Comparison of ENCODE assay signal across 24 mouse cellular contexts in the genomic region with DNA sequence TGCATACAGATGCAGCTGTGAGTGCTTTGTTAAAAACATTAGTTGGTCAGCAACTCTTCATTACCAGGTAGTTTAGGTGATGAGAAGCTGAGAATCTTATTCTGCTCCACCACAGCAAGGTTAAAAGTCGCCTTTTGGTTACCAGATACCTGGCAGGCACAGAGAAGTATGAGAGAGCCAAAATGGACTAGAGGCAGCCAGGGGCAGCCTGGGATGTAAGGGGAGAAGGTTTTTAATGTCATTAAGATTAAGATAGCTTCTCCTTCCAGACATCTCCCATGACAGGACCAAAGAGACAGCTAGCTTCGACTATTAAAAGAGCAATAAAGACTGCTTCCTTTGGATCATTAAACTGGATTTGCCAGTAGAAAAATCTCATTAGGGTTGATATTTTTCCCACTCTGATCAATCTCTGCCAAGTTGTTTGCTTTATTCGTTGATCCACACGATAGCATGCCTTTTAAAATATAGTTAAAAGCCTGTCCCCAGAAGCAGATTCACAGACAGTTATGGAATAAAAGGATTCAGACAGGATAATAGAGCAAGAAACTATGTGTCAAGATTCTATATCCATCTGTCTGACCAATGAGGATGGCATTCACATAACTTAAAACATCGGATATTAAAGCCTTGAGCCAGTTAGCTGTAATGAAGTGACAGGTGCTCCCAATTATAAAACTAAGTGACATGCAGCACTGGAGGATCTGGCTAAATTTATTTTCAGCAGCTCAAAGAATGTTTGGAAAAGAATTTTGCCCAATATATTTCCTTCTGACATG. TPM values are rescaled to one million over a fixed set of nuclear protein-coding genes. Genes with fewer than 3 reads are reported as not detected.
DNase-seq lines count a peak whose midpoint lies in the region; ATAC-seq and TF ChIP-seq lines count a peak whose summit lies in the region.
"Had no signal": no experiment of that assay in that cellular context is flagged by ENCODE, and none has a peak within 500 bp of the region (broad histone marks: within the 10 kb centered on the region; RNA-seq: fewer than 3 reads in every experiment).

No protein-coding gene starts in this region.

- ATAC-seq in kidney, postnatal 0 days (replicated peaks; ENCODE audit: low FRiP score, low read depth) = no peak
- ATAC-seq in midbrain, postnatal 0 days (ENCODE audit: low FRiP score) = peak; percentile 70
- no peak; the same call in 1 of the 2 replicates for ATAC-seq in midbrain, embryonic 15.5 days (replicated peaks)
- ATAC-seq: CD4-positive, CD25-positive, alpha-beta regulatory T cell, adult 4 months; forebrain, embryonic 15.5 days had no signal

- H3K9ac ChIP-seq in kidney, postnatal 0 days (ENCODE audit: low read depth, low read length) = no peak overlapping the region
- no peak overlapping the region for H3K9ac ChIP-seq in midbrain, postnatal 0 days (replicated peaks; ENCODE audit: low read length, poor library complexity, severe bottlenecking)
- no peak overlapping the region for H3K9ac ChIP-seq in midbrain, embryonic 15.5 days
- H3K9ac ChIP-seq: embryonic facial prominence, embryonic 13.5 days; forebrain, embryonic 12.5 days; forebrain, embryonic 15.5 days; heart, embryonic 13.5 days; hindbrain, embryonic 12.5 days; hindbrain, embryonic 15.5 days had no signal

- H3K9me3 ChIP-seq in kidney, postnatal 0 days (replicated peaks; ENCODE audit: low read length) = no peaks in the 10 kb centered on the region
- no peaks in the 10 kb centered on the region for H3K9me3 ChIP-seq in midbrain, postnatal 0 days (ENCODE audit: low read length)
- H3K9me3 ChIP-seq in midbrain, embryonic 15.5 days = no peaks in the 10 kb centered on the region
- H3K9me3 ChIP-seq: embryonic facial prominence, embryonic 10.5 days; embryonic facial prominence, embryonic 13.5 days; forebrain, embryonic 12.5 days; forebrain, embryonic 15.5 days; heart, embryonic 10.5 days; heart, embryonic 13.5 days; hindbrain, embryonic 12.5 days; hindbrain, embryonic 15.5 days had no signal

- H3K27ac ChIP-seq in kidney, postnatal 0 days = no peak overlapping the region
- no peak overlapping the region for H3K27ac ChIP-seq in midbrain, postnatal 0 days (ENCODE audit: low read depth, low read length)
- no peak overlapping the region for H3K27ac ChIP-seq in midbrain, embryonic 15.5 days
- H3K27ac ChIP-seq: embryonic facial prominence, embryonic 10.5 days; embryonic facial prominence, embryonic 13.5 days; forebrain, embryonic 12.5 days; forebrain, embryonic 15.5 days; heart, adult 2 months; heart, embryonic 10.5 days; heart, embryonic 13.5 days; hindbrain, embryonic 12.5 days; hindbrain, embryonic 15.5 days had no signal

- DNase-seq in gastrocnemius, postnatal 25 days = peak; percentile 29
- DNase-seq in gastrocnemius, postnatal 4 days (ENCODE audit: low spot score in 2 of 2) = no peak
- DNase-seq in kidney, postnatal 0 days (ENCODE audit: low spot score) = peak; percentile 39
- no peak for DNase-seq in kidney, postnatal 4 days
- no peak for DNase-seq in midbrain, postnatal 0 days (ENCODE audit: low spot score)
- DNase-seq: adrenal gland, adult 8-10 months; adrenal gland, postnatal 25 days; cerebellum, adult 11-12 months; cerebellum, adult 8-10 months; cerebellum, postnatal 10 days; cerebellum, postnatal 36 days; embryo, embryonic 11 days; heart, adult 2 months had no signal

- H3K27me3 ChIP-seq in kidney, postnatal 0 days (ENCODE audit: insufficient read depth, low read length) = no peaks in the 10 kb centered on the region
- no peaks in the 10 kb centered on the region for H3K27me3 ChIP-seq in midbrain, postnatal 0 days (ENCODE audit: insufficient read depth, low read length)
- H3K27me3 ChIP-seq in midbrain, embryonic 15.5 days (replicated peaks) = no peaks in the 10 kb centered on the region
- H3K27me3 ChIP-seq: embryonic facial prominence, embryonic 13.5 days; forebrain, embryonic 12.5 days; forebrain, embryonic 15.5 days; heart, embryonic 13.5 days; hindbrain, embryonic 12.5 days; hindbrain, embryonic 15.5 days had no signal

- no peak overlapping the region for H3K4me2 ChIP-seq in kidney, postnatal 0 days (ENCODE audit: low read length)
- no peak overlapping the region for H3K4me2 ChIP-seq in midbrain, postnatal 0 days (ENCODE audit: low read depth, low read length, poor library complexity, severe bottlenecking)
- H3K4me2 ChIP-seq in midbrain, embryonic 15.5 days = no peak overlapping the region
- H3K4me2 ChIP-seq: embryonic facial prominence, embryonic 13.5 days; forebrain, embryonic 12.5 days; forebrain, embryonic 15.5 days; heart, embryonic 13.5 days; hindbrain, embryonic 12.5 days; hindbrain, embryonic 15.5 days had no signal

- 51% methylated on average over 5 of the region's 5 CpGs for WGBS in kidney, postnatal 0 days
- WGBS in midbrain, postnatal 0 days = 68% methylated on average over 5 of the region's 5 CpGs
- 67% methylated on average over 5 of the region's 5 CpGs for WGBS in midbrain, embryonic 15.5 days

- H3K36me3 ChIP-seq in kidney, postnatal 0 days (ENCODE audit: insufficient read depth, low read length) = no peaks in the 10 kb centered on the region
- H3K36me3 ChIP-seq in midbrain, postnatal 0 days (ENCODE audit: insufficient read depth, low read length) = no peaks in the 10 kb centered on the region
- H3K36me3 ChIP-seq in midbrain, embryonic 15.5 days (replicated peaks) = no peaks in the 10 kb centered on the region
- H3K36me3 ChIP-seq: embryonic facial prominence, embryonic 10.5 days; embryonic facial prominence, embryonic 13.5 days; forebrain, embryonic 12.5 days; forebrain, embryonic 15.5 days; heart, embryonic 10.5 days; heart, embryonic 13.5 days; hindbrain, embryonic 12.5 days; hindbrain, embryonic 15.5 days had no signal

- no peak overlapping the region for H3K4me3 ChIP-seq in kidney, postnatal 0 days (replicated peaks; ENCODE audit: low read depth, low read length)
- no peak overlapping the region for H3K4me3 ChIP-seq in midbrain, postnatal 0 days (ENCODE audit: low read depth, low read length)
- no peak overlapping the region for H3K4me3 ChIP-seq in midbrain, embryonic 15.5 days
- H3K4me3 ChIP-seq: embryonic facial prominence, embryonic 10.5 days; embryonic facial prominence, embryonic 13.5 days; erythroblast, embryonic 14.5 days; forebrain, embryonic 12.5 days; forebrain, embryonic 15.5 days; heart, adult 2 months; heart, embryonic 10.5 days; heart, embryonic 13.5 days; hindbrain, embryonic 12.5 days; hindbrain, embryonic 15.5 days had no signal

- no peak for TF ChIP-seq CTCF in kidney, postnatal 0 days (IDR thresholded peaks at IDR 0.05; ENCODE audit: low read depth)
- no peak for TF ChIP-seq CTCF in midbrain, postnatal 0 days (IDR thresholded peaks at IDR 0.05)

- no peaks in the 10 kb centered on the region for H3K4me1 ChIP-seq in kidney, postnatal 0 days (replicated peaks; ENCODE audit: insufficient read depth, low read length)
- no peaks in the 10 kb centered on the region for H3K4me1 ChIP-seq in midbrain, postnatal 0 days (ENCODE audit: insufficient read depth, low read length)
- no peaks in the 10 kb centered on the region for H3K4me1 ChIP-seq in midbrain, embryonic 15.5 days
- H3K4me1 ChIP-seq: forebrain, embryonic 12.5 days; forebrain, embryonic 15.5 days; heart, embryonic 10.5 days; hindbrain, embryonic 12.5 days; hindbrain, embryonic 15.5 days had no signal

RNA-seq across cellular contexts. Expression of a gene that starts 52.1 kb away (rescaled TPM):
- total RNA-seq in gastrocnemius, postnatal 25 days (2021) = 100 to 1,000 TPM; 120 to 130 TPM
- total RNA-seq in gastrocnemius, postnatal 4 days (2021) = 100 to 1,000 TPM; 183 to 192 TPM
- 255 and 275 TPM in 2 replicates for polyA plus RNA-seq in kidney, postnatal 0 days (2015; fragmentation: Nextera tagmentation; extraction: Ambion mirVana)
- total RNA-seq in midbrain, postnatal 0 days (2014; rRNA removed) = 140 and 187 TPM in 2 replicates
- 147 and 151 TPM in 2 replicates for polyA plus RNA-seq in midbrain, postnatal 0 days (2015; fragmentation: Nextera tagmentation; extraction: Ambion mirVana)
- 153 and 154 TPM in 2 replicates for polyA plus RNA-seq in midbrain, embryonic 15.5 days (2015; fragmentation: Nextera tagmentation; extraction: Ambion mirVana)

Comparison
In these comparisons a context has a peak if more than half of its experiments do, and no peak if none do; other contexts are left out.
1. DNase-seq: peak in gastrocnemius, postnatal 25 days (single experiment) and kidney, postnatal 0 days (single experiment); none in gastrocnemius, postnatal 4 days (0 of 2), kidney, postnatal 4 days (0 of 2) and midbrain, postnatal 0 days (single experiment).